Mouse (Mus musculus): ENCODE results near the gene Prr14l. TPM values are rescaled to one million over a fixed set of nuclear protein-coding genes. Genes with fewer than 3 reads are reported as not detected.
"Not testable (repeated sequence)": the region's sequence is repeated elsewhere in the genome, so short reads cannot be mapped to it uniquely, and the experiment has no call there.

Prr14l gene
- 17.2 and 20.3 TPM in 2 replicates for polyA plus RNA-seq (2016; fragmentation: Nextera tagmentation; extraction: Ambion mirVana)

- peaks cover 28% of the 10 kb centered on the region for H3K36me3 ChIP-seq (replicated peaks)
- peak within 1 kb of the TSS; percentile 95 for H3K27ac ChIP-seq
- peak; percentile 98 for DNase-seq (ENCODE audit: extremely low spot score, low spot score)
- 0 out of 2 replicates have a peak, but pooled peaks cover 2% of the 10 kb centered on the region for H3K9me3 ChIP-seq
- peaks cover 42% of the 10 kb centered on the region for H3K4me1 ChIP-seq
- H3K27me3 ChIP-seq (ENCODE audit: poor library complexity, severe bottlenecking): no peaks in the 10 kb centered on the region
- H3K4me3 ChIP-seq: peak within 1 kb of the TSS; percentile 95
- under 1% methylated on average over 51 of the region's 51 CpGs for WGBS
Observed at GRCm38 (mm10) chr5:32853731-32854507, at the start of gene Prr14l. TSS of gene Prr14l (minus strand) at chr5:32854256.

GRCm38 (mm10) chr5:32886739-32887138, 32.7 kb upstream of the Prr14l start:
- H3K9me3 ChIP-seq: no peaks in the 10 kb centered on the region; the same call in 1 of the 2 replicates
- no peak overlapping the region for H3K4me3 ChIP-seq
- peaks cover 94% of the 10 kb centered on the region for H3K36me3 ChIP-seq (replicated peaks)
- no peak overlapping the region for H3K27ac ChIP-seq
- DNase-seq (ENCODE audit: extremely low spot score, low spot score): no peak
- no peaks in the 10 kb centered on the region for H3K27me3 ChIP-seq (ENCODE audit: poor library complexity, severe bottlenecking)
- no peaks in the 10 kb centered on the region for H3K4me1 ChIP-seq
- WGBS: 78% methylated on average over 3 of the region's 3 CpGs

GRCm38 (mm10) chr5:32872346-32872745, 18.3 kb upstream of the Prr14l start:
- no peaks in the 10 kb centered on the region for H3K4me1 ChIP-seq
- H3K36me3 ChIP-seq (replicated peaks): peaks cover 91% of the 10 kb centered on the region
- no peaks in the 10 kb centered on the region for H3K9me3 ChIP-seq
- no peak for DNase-seq (ENCODE audit: extremely low spot score, low spot score)
- no peaks in the 10 kb centered on the region for H3K27me3 ChIP-seq (ENCODE audit: poor library complexity, severe bottlenecking)
- H3K4me3 ChIP-seq: no peak overlapping the region
- WGBS: 93% methylated on average over 5 of the region's 5 CpGs
- no peak overlapping the region for H3K27ac ChIP-seq

GRCm38 (mm10) chr5:32869389-32870024, 15.5 kb upstream of the Prr14l start:
- Histone ChIP-seq H3K4me3 (no peak overlapping the region), H3K36me3 (replicated peaks) (peaks cover 72% of the 10 kb centered on the region), H3K9me3 (no peaks in the 10 kb centered on the region), H3K4me1 (peaks cover 4% of the 10 kb centered on the region), H3K27me3 (ENCODE audit: poor library complexity, severe bottlenecking) (no peaks in the 10 kb centered on the region), H3K27ac (no peak overlapping the region)
- WGBS: 91% methylated on average over 5 of the region's 5 CpGs
- no peak for DNase-seq (ENCODE audit: extremely low spot score, low spot score)

GRCm38 (mm10) chr5:32863253-32864228, 9.5 kb upstream of the Prr14l start, which contains the start of gene Depdc5:
TSS of gene Depdc5 (plus strand) at chr5:32863701.
- Histone ChIP-seq H3K4me3 (peak within 1 kb of the TSS; percentile 81), H3K27ac (peak within 1 kb of the TSS; percentile 90), H3K36me3 (replicated peaks) (peaks cover 21% of the 10 kb centered on the region), H3K27me3 (ENCODE audit: poor library complexity, severe bottlenecking) (no peaks in the 10 kb centered on the region), H3K9me3 (no peaks in the 10 kb centered on the region), H3K4me1 (peaks cover 15% of the 10 kb centered on the region)
- DNase-seq (ENCODE audit: extremely low spot score, low spot score): peak; percentile 92
- WGBS: under 1% methylated on average over 64 of the region's 64 CpGs

GRCm38 (mm10) chr5:32862469-32863132, 8.5 kb upstream of the Prr14l start:
- peaks cover 11% of the 10 kb centered on the region for H3K36me3 ChIP-seq (replicated peaks)
- peak overlapping the region; percentile 81 for H3K4me3 ChIP-seq
- DNase-seq (ENCODE audit: extremely low spot score, low spot score): no peak
- H3K27me3 ChIP-seq (ENCODE audit: poor library complexity, severe bottlenecking): no peaks in the 10 kb centered on the region
- no peaks in the 10 kb centered on the region for H3K9me3 ChIP-seq
- peak overlapping the region; percentile 90 for H3K27ac ChIP-seq
- peaks cover 18% of the 10 kb centered on the region for H3K4me1 ChIP-seq
- 86% methylated on average over 6 of the region's 6 CpGs for WGBS

GRCm38 (mm10) chr5:32861082-32861481, 7.0 kb upstream of the Prr14l start:
- no peak for DNase-seq (ENCODE audit: extremely low spot score, low spot score)
- Histone ChIP-seq H3K27me3 (ENCODE audit: poor library complexity, severe bottlenecking) (no peaks in the 10 kb centered on the region), H3K27ac (no peak overlapping the region), H3K4me1 (peaks cover 22% of the 10 kb centered on the region), H3K4me3 (no peak overlapping the region), H3K36me3 (replicated peaks) (peaks cover 2% of the 10 kb centered on the region), H3K9me3 (no peaks in the 10 kb centered on the region)
- 88% methylated on average over 1 of the region's 1 CpGs for WGBS

- peak; percentile 35 for DNase-seq (ENCODE audit: extremely low spot score, low spot score)
- H3K4me3 ChIP-seq: peak overlapping the region; percentile 56
- no peaks in the 10 kb centered on the region for H3K27me3 ChIP-seq (ENCODE audit: poor library complexity, severe bottlenecking)
- H3K27ac ChIP-seq: peak overlapping the region; percentile 88
- peaks cover 24% of the 10 kb centered on the region for H3K4me1 ChIP-seq
- H3K9me3 ChIP-seq: no peaks in the 10 kb centered on the region
- 6% methylated on average over 6 of the region's 6 CpGs for WGBS
- no peaks in the 10 kb centered on the region for H3K36me3 ChIP-seq (replicated peaks)
Observed at GRCm38 (mm10) chr5:32857781-32858220, 3.7 kb upstream of the Prr14l start.

- H3K36me3 ChIP-seq (replicated peaks): peaks cover 19% of the 10 kb centered on the region
- WGBS: 92% methylated on average over 3 of the region's 3 CpGs
- peaks cover 42% of the 10 kb centered on the region for H3K4me1 ChIP-seq
- H3K27me3 ChIP-seq (ENCODE audit: poor library complexity, severe bottlenecking); H3K4me3 ChIP-seq; H3K9me3 ChIP-seq; H3K27ac ChIP-seq; DNase-seq (ENCODE audit: extremely low spot score, low spot score): not testable (repeated sequence)
Observed at GRCm38 (mm10) chr5:32855274-32855673, 1.2 kb upstream of the Prr14l start.

- WGBS: 90% methylated on average over 4 of the region's 4 CpGs
- Histone ChIP-seq H3K4me1 (peaks cover 42% of the 10 kb centered on the region), H3K27ac (peak overlapping the region; percentile 95), H3K36me3 (replicated peaks) (peaks cover 23% of the 10 kb centered on the region), H3K9me3 (0 out of 2 replicates have a peak, but pooled peaks cover 2% of the 10 kb centered on the region), H3K4me3 (peak overlapping the region; percentile 95; the same call in 1 of the 2 replicates), H3K27me3 (ENCODE audit: poor library complexity, severe bottlenecking) (no peaks in the 10 kb centered on the region)
- no peak for DNase-seq (ENCODE audit: extremely low spot score, low spot score)
Observed at GRCm38 (mm10) chr5:32854818-32855217, 762 bp upstream of the Prr14l start.

- Histone ChIP-seq H3K27me3 (ENCODE audit: poor library complexity, severe bottlenecking) (no peaks in the 10 kb centered on the region), H3K27ac (no peak overlapping the region), H3K36me3 (replicated peaks) (peaks cover 47% of the 10 kb centered on the region), H3K4me1 (peaks cover 35% of the 10 kb centered on the region), H3K9me3 (0 out of 2 replicates have a peak, but pooled peaks cover 2% of the 10 kb centered on the region), H3K4me3 (peak overlapping the region; percentile 20; the same call in 1 of the 2 replicates)
- 80% methylated on average over 6 of the region's 6 CpGs for WGBS
- no peak for DNase-seq (ENCODE audit: extremely low spot score, low spot score)
Observed at GRCm38 (mm10) chr5:32852026-32852425, 2.0 kb downstream of the Prr14l start.

- Histone ChIP-seq H3K4me1 (peaks cover 33% of the 10 kb centered on the region), H3K36me3 (replicated peaks) (peaks cover 71% of the 10 kb centered on the region)
- H3K4me3 ChIP-seq; H3K27me3 ChIP-seq (ENCODE audit: poor library complexity, severe bottlenecking); DNase-seq (ENCODE audit: extremely low spot score, low spot score); H3K9me3 ChIP-seq; H3K27ac ChIP-seq: not testable (repeated sequence)
- 91% methylated on average over 3 of the region's 3 CpGs for WGBS
Observed at GRCm38 (mm10) chr5:32849580-32849979, 4.5 kb downstream of the Prr14l start.

Measured in forebrain, embryonic 10.5 days (tissue).